In the genomic region with DNA sequence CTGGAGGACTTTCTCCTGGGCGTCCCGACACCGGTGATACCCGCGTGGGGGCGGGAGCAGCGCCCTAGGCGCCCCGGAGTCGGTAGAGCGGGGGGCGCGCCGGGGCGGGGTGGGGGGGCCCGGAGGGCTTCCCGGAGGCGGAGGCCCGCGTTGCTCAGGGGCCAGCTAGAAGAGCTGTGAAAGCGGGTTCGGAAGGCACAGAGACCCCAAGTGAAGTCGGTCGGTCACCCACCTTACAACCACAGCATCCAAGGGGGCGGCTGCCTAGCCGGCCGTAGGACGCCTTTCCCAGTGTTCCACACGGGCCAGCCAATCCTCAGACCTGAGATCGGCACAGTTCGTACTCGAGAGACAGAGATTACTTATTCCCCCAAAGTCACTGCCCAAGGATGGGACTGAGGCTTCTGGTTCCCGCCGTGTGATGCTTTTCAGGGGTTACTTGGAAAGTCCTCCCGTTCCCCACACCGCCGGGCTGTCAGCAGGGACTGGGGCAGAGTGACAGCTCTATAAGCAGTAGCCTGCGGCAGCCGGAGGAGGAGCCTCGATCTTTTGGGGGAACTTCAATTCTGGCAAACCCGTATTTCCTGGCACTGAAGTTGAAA, we compare ENCODE assay signal across 8 mouse cellular contexts. TPM values are rescaled to one million over a fixed set of nuclear protein-coding genes. Genes with fewer than 3 reads are reported as not detected.
DNase-seq lines count a peak whose midpoint lies in the region; ATAC-seq lines count a peak whose summit lies in the region.

No protein-coding gene starts in this region.

- H3K36me3 ChIP-seq in hindbrain, embryonic 11.5 days (ENCODE audit: control insufficient read depth, insufficient read depth, low read length): 0 out of 2 replicates have a peak, but pooled peaks cover under 1% of the 10 kb centered on the region

- peak overlapping the region; percentile 71 for H3K4me2 ChIP-seq in hindbrain, embryonic 11.5 days (replicated peaks; ENCODE audit: low read depth, low read length)

- H3K4me1 ChIP-seq in hindbrain, embryonic 11.5 days (replicated peaks; ENCODE audit: control insufficient read depth, insufficient read depth, low read length): peaks cover 2% of the 10 kb centered on the region; the same call in 1 of the 2 replicates

- DNase-seq in MEL-GATA-1-ER (ENCODE audit: extremely low read depth, low read depth): peak; percentile 77
- DNase-seq in cerebellum, adult 8-10 months: peak; percentile 67
- DNase-seq in forelimb bud, embryonic 11.5 days (ENCODE audit: low read depth, low spot score): peak; percentile 62
- peak; percentile 77 for DNase-seq in hindbrain, embryonic 11.5 days (ENCODE audit: low spot score)
- DNase-seq in layer of hippocampus, postnatal 10 days (ENCODE audit: low spot score in 2 of 2): peak; percentile 58 to 70
- peak; percentile 55 for DNase-seq in lung, postnatal 25 days (ENCODE audit: low spot score)
- peak; percentile 55 for DNase-seq in ovary, postnatal 36 days (ENCODE audit: low spot score)
- peak; percentile 73 for DNase-seq in thymus, postnatal 25 days

- H3K27me3 ChIP-seq in hindbrain, embryonic 11.5 days (ENCODE audit: control insufficient read depth, insufficient read depth, low read length): no peaks in the 10 kb centered on the region

- peak; percentile 63 for ATAC-seq in hindbrain, embryonic 11.5 days (ENCODE audit: low FRiP score)

- 0% methylated on average over 37 of the region's 41 CpGs for WGBS in hindbrain, embryonic 11.5 days

- H3K4me3 ChIP-seq in hindbrain, embryonic 11.5 days (ENCODE audit: low read depth, low read length): peak overlapping the region; percentile 94

- H3K9ac ChIP-seq in hindbrain, embryonic 11.5 days (ENCODE audit: low read depth, low read length): peak overlapping the region; percentile 97

- peak overlapping the region; percentile 86 for H3K27ac ChIP-seq in hindbrain, embryonic 11.5 days (ENCODE audit: low read depth, low read length)

- no peaks in the 10 kb centered on the region for H3K9me3 ChIP-seq in hindbrain, embryonic 11.5 days (ENCODE audit: control insufficient read depth, low read length)

RNA-seq across cellular contexts. Expression of a gene that starts 0.8 kb away (rescaled TPM):
- polyA plus RNA-seq in hindbrain, embryonic 11.5 days (2014; fragmentation: Nextera tagmentation; extraction: Ambion mirVana): 70.0 and 74.9 TPM in 2 replicates
- 10 to 100 TPM; 36.6 to 38.9 TPM for total RNA-seq in layer of hippocampus, postnatal 10 days (2021)

RNA-seq across cellular contexts. Expression of a gene that starts 29.9 kb away (rescaled TPM):
- 33.3 and 39.0 TPM in 2 replicates for polyA plus RNA-seq in hindbrain, embryonic 11.5 days (2014; fragmentation: Nextera tagmentation; extraction: Ambion mirVana)
- total RNA-seq in layer of hippocampus, postnatal 10 days (2021): 10 to 100 TPM; 41.0 to 41.6 TPM

Comparison
In these comparisons a context has a peak if more than half of its experiments do, and no peak if none do; other contexts are left out.
1. Peak in every context shown above with its lines: DNase-seq, ATAC-seq, H3K4me3 ChIP-seq and H3K27ac ChIP-seq.